24 mouse cellular contexts compared by ENCODE assay signal in genomic region chr4:149983921-149984645, GRCm38 (mm10). TPM values are rescaled to one million over a fixed set of nuclear protein-coding genes. Genes with fewer than 3 reads are reported as not detected.
DNase-seq lines count a peak whose midpoint lies in the region; TF ChIP-seq lines count a peak whose summit lies in the region.
"Had no signal": no experiment of that assay in that cellular context is flagged by ENCODE, and none has a peak within 500 bp of the region (broad histone marks: within the 10 kb centered on the region; RNA-seq: fewer than 3 reads in every experiment).

No protein-coding gene starts in this region.

- peak overlapping the region; percentile 35; the same call in 1 of the 2 replicates for H3K27ac ChIP-seq in gastrocnemius, adult 2 months
- H3K27ac ChIP-seq: embryonic facial prominence, embryonic 13.5 days; forebrain, embryonic 12.5 days; forebrain, embryonic 15.5 days; heart, embryonic 15.5 days; hindbrain, embryonic 14.5 days; hindbrain, postnatal 0 days had no signal

- no peak for TF ChIP-seq CTCF in gastrocnemius, adult 2 months (IDR thresholded peaks at IDR 0.05)

- intact Hi-C loops in gastrocnemius, adult 2 months (cut with DNase I): loop anchor here (5.0 kb wide), 1 partner anchor 177 kb away; no protein-coding TSS in a partner anchor

- DNase-seq in cerebellum, adult 11-12 months: peak; percentile 38
- DNase-seq in cerebellum, postnatal 14 days: no peak
- peak; percentile 17 for DNase-seq in gastrocnemius, adult 2 months
- DNase-seq in gastrocnemius, postnatal 10 days: no peak
- DNase-seq in kidney, adult 9 months: peak; percentile 57
- no peak for DNase-seq in kidney, adult 18-20 months
- DNase-seq: adrenal gland, adult 8-10 months; adrenal gland, postnatal 25 days; cerebellum, adult 2 months; cerebellum, postnatal 36 days; embryo, embryonic 11 days; gastrocnemius, postnatal 14 days; heart, adult 18-20 months; heart, postnatal 10 days; heart, postnatal 4 days had no signal

- no peak overlapping the region for H3K4me3 ChIP-seq in gastrocnemius, adult 2 months
- H3K4me3 ChIP-seq: embryonic facial prominence, embryonic 10.5 days; embryonic facial prominence, embryonic 13.5 days; erythroblast, embryonic 14.5 days; forebrain, embryonic 12.5 days; forebrain, embryonic 15.5 days; heart, embryonic 12.5 days; heart, embryonic 15.5 days had no signal

RNA-seq across cellular contexts. Expression of gene H6pd, which starts 24.7 kb away (rescaled TPM):
- total RNA-seq in gastrocnemius, adult 2 months (2021): 100 to 1,000 TPM in 1 of 2 experiments, 10 to 100 TPM in 1; 41.6 to 104 TPM
- total RNA-seq in gastrocnemius, postnatal 10 days (2021): 10 to 100 TPM; 57.1 to 61.3 TPM

RNA-seq across cellular contexts. Expression of gene Spsb1, which starts 29.2 kb away (rescaled TPM):
- total RNA-seq in gastrocnemius, adult 2 months (2021): 10 to 100 TPM in 1 of 2 experiments, 1 to 10 TPM in 1; 5.5 to 16.1 TPM
- total RNA-seq in gastrocnemius, postnatal 10 days (2021): 10 to 100 TPM; 18.9 to 21.1 TPM

Comparison
In these comparisons a context has a peak if more than half of its experiments do, and no peak if none do; other contexts are left out.
1. DNase-seq: peak in cerebellum, adult 11-12 months (single experiment), gastrocnemius, adult 2 months (single experiment) and kidney, adult 9 months (single experiment); none in cerebellum, postnatal 14 days (0 of 2), gastrocnemius, postnatal 10 days (single experiment) and kidney, adult 18-20 months (single experiment).